Mouse (Mus musculus) lung, postnatal 0 days (tissue): ENCODE measurements around the gene Irf2bpl.

Source experiments
- CTCF ChIP-seq: IDR thresholded peaks from 2 replicates; pipeline ENCODE4 v1.5.1; 2016; ENCODE audit warnings: antibody characterized with exemption, mild to moderate bottlenecking
- EP300 ChIP-seq: IDR thresholded peaks from 2 replicates; pipeline ENCODE4 v1.6.1; 2016; ENCODE audit warnings: antibody characterized with exemption, mild to moderate bottlenecking, control low read depth

DNA sequence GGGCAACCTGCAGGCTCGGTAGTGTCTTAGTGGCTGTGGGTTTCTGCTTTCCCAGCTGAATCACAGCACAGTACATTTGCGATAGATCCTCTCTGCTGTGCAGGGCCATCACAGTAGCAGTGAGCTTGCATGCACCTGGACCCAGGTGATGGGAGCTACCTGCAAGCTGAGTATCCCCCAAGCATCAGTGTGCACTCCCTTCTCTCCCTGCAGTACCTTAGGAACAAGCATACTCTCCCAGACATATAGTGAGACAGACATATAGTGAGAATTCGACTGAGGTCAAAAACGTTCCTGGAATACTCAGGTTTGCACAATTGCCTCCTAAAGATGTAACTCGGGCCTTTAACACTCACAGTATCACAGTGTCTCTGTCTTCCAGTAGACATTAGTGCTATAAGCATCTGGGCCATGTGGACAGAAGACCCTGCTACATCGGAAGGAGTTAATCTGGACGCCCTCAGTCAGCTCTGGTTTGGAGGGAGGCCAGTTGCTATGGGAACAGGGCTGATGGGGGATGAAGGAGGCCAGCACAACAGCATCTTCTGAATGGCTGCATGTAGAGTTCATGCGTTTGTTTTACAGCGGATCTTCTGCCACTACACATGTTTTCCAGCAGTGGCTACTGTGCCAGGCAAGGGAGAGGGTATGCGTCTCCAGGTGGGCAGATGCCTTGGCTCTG, 34.5 kb downstream of the Irf2bpl start:
- TF ChIP-seq CTCF (no peak), EP300 (no peak)
